Mouse (Mus musculus) adrenal gland, postnatal 10 days (tissue): Measurements from ENCODE around the gene Slc33a1. TPM values are rescaled to one million over a fixed set of nuclear protein-coding genes. Genes with fewer than 3 reads are reported as not detected.

Experiments used
- DNase-seq: peaks from one replicate; pipeline ENCODE4 v3.0.0; 2021; ENCODE audit warnings: mixed read lengths
- total RNA-seq, 2 experiments: library from RNA; stranded (reverse); gene quantifications; 2 replicates each; pipeline ENCODE4 v1.2.3; 2021

The Slc33a1 gene
- total RNA-seq, 2 experiments from 2014 or later, result 23.7 to 26.5 TPM

DNA sequence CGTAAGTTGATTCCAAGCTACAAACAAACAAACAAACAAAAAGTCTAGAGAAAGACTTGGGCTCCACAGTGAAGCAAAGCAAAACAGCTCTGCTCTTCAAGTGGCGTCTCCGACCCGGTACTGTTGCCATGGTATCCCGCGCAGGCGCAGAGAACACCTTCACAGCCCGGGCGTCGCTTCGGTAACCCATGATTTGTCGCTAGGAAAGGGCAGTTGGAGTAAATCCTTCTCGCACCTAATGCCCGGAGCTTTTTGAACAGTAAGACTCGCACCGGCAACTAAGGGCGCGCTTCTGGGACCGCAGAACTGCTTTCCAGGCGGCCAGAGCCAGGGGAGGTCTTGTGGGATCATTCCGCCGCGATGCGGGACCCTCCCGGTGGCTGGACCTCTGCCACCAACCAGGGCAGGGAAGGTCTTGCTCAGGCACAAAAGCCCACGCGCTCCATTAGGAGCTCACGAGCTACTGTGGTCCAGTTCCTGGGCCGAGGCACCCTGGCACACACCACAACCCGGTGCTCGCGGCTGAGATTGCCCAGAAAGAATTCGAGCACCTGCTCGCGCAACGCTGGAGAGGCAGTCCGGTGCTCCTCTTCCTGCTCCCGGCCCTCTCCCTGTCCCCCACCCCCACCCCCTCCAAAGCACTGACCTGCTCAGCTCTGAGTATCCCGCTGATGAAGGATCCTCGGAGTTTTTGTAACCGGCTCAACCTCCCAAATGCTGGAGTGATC, 65.8 kb downstream of the Slc33a1 start:
- peak; percentile 87 for DNase-seq

DNA sequence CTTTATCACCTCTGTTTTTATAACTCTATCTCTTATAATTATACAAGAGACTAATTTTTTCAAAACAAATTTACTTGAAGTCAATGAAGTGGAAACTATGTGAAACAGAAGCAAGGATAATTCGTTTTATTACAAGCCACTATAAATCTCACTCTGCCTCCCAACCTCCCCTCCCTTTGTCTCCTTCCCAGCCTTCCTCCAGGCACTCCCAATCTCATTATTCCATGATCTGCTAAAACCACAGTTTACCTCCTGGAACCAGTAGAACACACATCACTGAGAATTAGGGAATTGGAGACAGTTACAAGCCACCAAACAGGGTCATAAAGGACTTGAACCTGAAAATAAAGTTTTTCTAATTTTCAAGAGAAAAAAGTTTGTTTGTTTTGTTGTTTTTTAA, 67.4 kb downstream of the Slc33a1 start:
- no peak for DNase-seq

DNA sequence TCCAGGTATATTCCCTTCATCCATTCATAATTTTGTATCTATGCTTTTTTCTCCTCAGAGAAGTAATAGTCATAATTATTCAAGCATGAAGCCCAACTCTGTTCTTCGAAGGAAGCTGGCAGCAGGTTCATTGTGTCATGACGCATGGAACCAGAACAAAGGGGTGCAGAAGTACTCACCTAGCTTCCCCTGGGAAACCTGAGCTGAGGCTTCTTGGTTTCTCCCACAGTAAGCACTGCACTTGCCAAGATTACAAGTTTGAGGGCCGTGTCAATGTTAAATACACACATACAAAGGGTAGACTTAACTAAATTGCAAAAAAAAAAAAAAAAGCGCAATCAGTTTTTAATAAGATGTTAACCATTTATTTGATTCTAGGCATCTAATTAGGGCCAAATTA, 68.3 kb downstream of the Slc33a1 start:
- DNase-seq, result no peak

- no peak for DNase-seq
Measured at GRCm38 (mm10) chr3:63895786-63896185, 68.8 kb downstream of the Slc33a1 start.

- no peak for DNase-seq
Measured at GRCm38 (mm10) chr3:63893677-63894076, 70.9 kb downstream of the Slc33a1 start.

DNA sequence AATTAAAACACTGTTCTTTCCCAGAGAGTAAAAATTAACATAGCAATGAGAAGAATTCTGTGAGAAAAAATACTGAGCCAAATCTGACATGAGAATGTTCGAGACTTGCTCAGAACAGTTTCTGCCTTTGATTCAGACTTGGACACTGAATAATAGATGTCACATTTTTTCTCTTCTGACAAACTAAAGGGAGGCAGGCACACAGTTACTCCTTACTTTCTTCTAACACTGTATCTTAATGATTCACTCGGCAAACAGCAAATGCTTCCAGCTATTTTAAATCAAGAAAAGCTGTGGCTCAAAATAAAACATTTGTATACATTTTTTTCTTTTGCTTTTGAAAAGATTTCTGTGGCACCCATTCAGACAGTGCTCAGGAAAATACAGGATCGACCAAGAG, 72.4 kb downstream of the Slc33a1 start:
- no peak for DNase-seq

Other genes starting within 250 kb of the Slc33a1 start
- under 1 TPM; 0.36 to 0.39 TPM for gene Plch1, start 65.3 kb downstream of the Slc33a1 start, total RNA-seq
- gene E130311K13Rik, start 35.3 kb downstream of the Slc33a1 start, total RNA-seq, result 10 to 100 TPM; 10.2 to 13.5 TPM
- gene Gmps, start 11.3 kb upstream of the Slc33a1 start, total RNA-seq, result 10 to 100 TPM; 28.8 to 37.7 TPM
- under 1 TPM; 0.18 to 0.39 TPM for gene Vmn2r1, start 116.8 kb upstream of the Slc33a1 start, total RNA-seq
- not detected for gene Vmn2r2, start 177.2 kb upstream of the Slc33a1 start, total RNA-seq